Mouse (Mus musculus) layer of hippocampus, adult 9-11 months (tissue): ENCODE measurements around the gene Srcin1.

Source experiments
- DNase-seq: peaks from one replicate; pipeline ENCODE4 v3.0.0; 2022

Srcin1 gene

GRCm38 (mm10) chr11:97548757-97549156, 27.2 kb downstream of the Srcin1 start:
- DNase-seq, result no peak

DNA sequence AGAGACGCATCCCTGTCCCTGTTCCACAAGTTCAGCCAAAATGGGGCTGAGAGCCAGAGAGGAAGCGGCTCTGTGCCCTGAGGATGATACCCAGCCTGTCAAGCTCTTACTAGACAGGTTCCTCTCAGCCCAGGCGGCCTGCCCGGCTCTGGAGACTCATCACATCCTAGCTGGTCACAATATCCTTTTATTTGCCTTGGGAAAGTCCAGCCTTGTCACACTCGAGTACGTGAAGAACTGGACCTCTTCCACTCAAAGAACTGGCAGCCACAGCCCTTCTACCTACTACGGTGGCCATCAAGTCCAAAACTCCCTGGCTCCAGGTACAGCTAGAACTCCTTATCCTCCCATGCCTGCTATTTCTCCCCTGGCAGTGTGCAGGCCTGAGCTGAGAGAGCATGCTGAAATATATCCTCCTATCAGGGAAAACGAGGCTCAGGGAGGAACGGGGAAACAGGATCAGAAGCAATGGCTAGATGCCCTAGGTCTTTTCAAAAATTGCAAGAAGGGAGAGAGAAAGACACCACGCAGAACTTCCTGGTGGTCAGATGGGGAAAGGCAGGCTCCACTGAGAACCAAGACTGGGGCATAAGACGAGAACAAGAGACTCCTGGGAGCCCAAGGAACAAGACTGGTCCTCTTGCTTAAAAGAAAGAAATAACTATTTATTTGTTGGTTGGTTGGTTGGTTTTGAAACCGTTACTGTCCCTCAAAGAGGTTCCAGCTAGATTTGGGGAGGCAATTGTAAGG, 27.9 kb downstream of the Srcin1 start:
- DNase-seq, result no peak

DNA sequence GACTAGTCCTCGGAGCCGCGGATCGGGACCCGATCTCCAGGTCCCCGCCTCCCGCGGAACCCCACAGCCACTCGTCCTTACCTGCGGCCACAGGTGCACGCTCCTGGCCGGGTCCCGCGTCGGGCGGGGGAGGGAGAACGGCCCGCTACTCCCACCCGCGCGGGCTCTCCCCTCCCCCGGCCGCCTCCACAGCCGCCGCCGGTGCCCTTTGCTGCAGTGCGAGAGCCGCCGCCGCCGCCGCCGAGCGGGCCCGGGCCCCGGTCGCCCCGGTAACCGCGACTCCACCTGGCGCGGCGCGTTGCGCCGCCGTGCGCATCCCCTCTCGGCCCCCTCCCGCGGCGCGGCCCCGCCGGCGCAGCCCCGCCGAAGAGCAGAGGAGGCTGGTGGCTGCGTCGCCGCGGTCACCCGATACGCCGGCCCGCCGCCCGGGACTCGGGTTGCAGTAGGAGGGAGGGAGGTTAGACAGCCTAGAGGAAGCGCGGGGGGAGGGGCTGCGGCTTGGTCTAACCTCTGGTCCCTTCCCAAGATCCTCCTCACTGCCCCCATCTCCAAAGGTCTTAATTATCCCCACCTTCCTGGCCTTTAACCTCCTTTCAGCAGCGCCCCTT, 29.1 kb downstream of the Srcin1 start:
- no peak for DNase-seq

GRCm38 (mm10) chr11:97545808-97546560, 30.0 kb downstream of the Srcin1 start:
- DNase-seq, result no peak

- DNase-seq, result no peak
Observed at GRCm38 (mm10) chr11:97543883-97544282, 32.1 kb downstream of the Srcin1 start.

- peak; percentile 79 for DNase-seq
Observed at GRCm38 (mm10) chr11:97543181-97543733, 32.7 kb downstream of the Srcin1 start.

GRCm38 (mm10) chr11:97542171-97543150, 33.5 kb downstream of the Srcin1 start:
- no peak for DNase-seq

DNA sequence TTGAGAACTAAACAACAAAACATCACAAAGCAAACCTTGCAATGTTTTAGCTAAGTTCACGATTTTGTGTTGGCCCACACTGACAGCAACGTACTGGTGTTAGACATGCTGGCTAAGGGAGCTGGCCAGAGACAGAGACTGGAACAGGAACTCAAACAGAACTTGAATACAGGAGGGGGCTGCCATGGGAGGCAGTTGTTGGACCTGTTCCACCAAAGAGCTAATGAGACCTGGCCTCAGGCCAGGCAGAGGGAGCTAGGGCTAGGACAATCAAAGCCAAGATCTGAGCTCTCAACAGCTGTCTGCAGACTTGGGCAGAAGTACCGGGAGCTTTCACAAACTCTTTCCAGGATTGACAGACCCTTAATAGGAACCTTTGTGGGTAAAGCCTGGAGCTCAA, 35.4 kb downstream of the Srcin1 start:
- peak; percentile 70 for DNase-seq

DNA sequence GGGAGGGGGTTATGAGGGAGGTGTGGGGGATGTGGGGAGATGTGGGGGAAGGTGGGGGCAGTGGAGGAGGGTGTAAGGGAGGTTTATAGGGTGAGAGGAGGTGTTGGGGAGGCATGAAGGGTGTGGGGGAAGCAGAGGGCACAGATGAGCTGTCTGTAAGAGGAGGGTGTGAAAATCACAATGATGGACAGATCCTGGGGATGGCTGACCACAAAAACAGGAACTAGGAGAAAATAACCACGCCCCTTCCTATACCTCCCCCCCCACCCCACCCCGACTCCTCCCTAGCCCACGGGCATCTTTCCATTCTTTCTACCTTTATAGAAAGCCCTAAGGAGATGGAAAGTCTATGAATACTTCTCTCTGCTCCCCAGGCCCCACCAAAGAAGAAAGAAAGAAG, 35.9 kb downstream of the Srcin1 start:
- no peak for DNase-seq

- DNase-seq, result no peak
Observed at GRCm38 (mm10) chr11:97539622-97540021, 36.4 kb downstream of the Srcin1 start.

- DNase-seq, result no peak
Observed at GRCm38 (mm10) chr11:97537580-97538089, 38.4 kb downstream of the Srcin1 start.

DNA sequence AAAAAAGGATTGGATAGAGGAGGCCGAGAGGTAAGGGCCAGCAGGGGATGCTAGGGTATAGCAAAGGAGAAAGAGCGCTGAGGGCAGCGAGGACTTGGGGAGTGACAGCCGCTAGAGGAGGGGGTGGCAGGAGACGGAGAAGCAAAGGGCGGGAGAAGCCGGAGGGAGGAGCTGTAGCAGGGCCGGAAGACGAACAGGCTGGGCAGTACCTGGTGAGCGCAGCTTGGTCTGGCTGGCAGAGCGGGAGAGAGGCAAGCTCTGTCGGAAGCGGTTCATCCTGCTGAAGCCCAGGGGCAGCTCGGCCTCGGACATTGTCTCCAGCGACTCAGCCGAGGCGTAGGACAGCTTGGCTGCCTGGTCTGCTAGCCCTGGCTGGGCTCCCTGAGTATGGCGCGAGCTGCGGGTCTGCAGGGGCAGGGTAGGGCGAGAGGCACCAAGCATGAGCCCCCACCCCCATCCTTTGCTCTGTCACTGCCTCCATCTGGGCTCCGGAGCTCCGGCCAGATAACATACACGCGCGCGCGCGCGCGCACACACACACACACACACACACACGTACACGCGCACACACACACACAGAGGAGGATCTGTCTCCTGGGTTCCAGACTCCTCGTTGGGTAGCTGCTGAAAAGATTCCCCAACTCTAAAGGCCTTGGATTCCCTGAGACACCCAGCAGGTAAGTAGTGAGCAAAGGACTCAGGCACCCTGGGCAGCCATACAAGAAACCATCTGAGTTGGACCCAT, 39.0 kb downstream of the Srcin1 start:
- peak; percentile 66 for DNase-seq

- DNase-seq, result no peak
Observed at GRCm38 (mm10) chr11:97536083-97536747, 39.8 kb downstream of the Srcin1 start.

GRCm38 (mm10) chr11:97535660-97536059, 40.3 kb downstream of the Srcin1 start:
- no peak for DNase-seq

DNA sequence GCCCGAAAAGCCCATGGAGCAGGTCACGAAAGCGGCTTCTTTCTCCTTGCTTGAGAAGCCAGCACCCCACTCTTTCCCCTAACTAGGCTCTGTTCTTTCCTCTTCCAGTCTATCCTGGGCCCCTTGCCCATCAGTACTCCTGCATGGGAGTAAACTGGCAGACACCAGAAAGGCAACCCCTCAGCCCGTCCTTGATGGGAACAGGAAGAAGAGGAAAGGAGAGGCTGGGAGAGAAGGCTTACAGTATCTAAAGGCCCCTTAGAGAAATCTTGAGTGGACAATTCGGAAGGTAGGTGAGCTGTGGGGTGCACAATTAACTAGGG, 40.7 kb downstream of the Srcin1 start:
- no peak for DNase-seq

GRCm38 (mm10) chr11:97534442-97535307, 41.3 kb downstream of the Srcin1 start:
- DNase-seq, result no peak

DNA sequence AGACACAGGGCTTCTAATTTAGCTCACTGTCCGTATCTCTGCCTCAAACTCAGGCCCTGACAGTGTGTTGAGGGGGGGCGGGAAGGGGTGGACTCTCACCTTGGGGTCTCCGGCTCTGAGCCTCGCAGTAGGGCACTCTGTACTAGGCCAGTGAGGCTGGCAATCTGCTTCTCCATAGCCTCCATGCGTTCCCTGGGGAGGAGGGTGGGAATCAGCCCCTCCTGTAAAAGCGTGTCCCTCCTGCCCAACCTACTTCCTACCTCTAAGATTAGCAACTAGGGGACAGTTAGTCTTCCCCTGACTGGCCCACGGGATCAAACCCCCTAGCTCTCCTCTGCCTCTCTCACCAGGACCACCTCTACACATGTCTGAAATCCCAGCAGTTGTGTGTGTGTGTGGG, 42.3 kb downstream of the Srcin1 start:
- no peak for DNase-seq

- no peak for DNase-seq
Observed at GRCm38 (mm10) chr11:97532950-97533582, 42.9 kb downstream of the Srcin1 start.

DNA sequence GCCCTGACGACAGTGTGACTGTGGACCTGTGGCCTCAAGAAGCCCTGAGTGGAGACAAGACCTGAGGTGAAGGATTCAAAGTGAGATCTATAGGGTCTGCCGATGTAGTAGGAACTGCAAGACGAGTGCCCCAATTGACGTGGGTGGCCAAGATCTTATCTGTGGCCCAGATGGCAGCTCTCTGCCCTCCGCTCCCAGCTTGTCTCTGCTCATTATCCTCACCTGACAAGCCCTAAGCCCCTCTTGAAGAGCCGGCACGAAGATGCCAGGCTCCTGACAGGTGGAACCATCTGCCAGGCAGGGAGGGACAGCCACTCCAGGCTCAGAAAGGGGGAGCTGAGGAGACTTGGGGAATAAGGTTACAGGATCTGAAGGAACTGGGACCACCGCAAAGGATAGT, 43.6 kb downstream of the Srcin1 start:
- no peak for DNase-seq
